Mouse (Mus musculus): ENCODE results near the gene Cntfr.

GRCm38 (mm10) chr4:41612166-41612565 is 84.7 kb downstream of the Cntfr start:
- TF ChIP-seq CTCF (IDR thresholded peaks at IDR 0.05; ENCODE audit: low read depth) (no peak), EP300 (IDR thresholded peaks at IDR 0.05; ENCODE audit: low read depth) (no peak)
